Mouse (Mus musculus): ENCODE measurements at regions not wholly inside any gene's neighbourhood (a gene's known extent, or its start where the extent isn't known, plus 50 kb on each side); places are given as distances from the start of the nearest gene placed in this dataset.
A peak's percentile ranks its signal among the peaks of the same experiment; 100 is the strongest.

GRCm38 (mm10) chr15:6934564-6934980 lies 59.8 kb upstream of the Osmr start:
- peak; percentile 37 for DNase-seq

DNA sequence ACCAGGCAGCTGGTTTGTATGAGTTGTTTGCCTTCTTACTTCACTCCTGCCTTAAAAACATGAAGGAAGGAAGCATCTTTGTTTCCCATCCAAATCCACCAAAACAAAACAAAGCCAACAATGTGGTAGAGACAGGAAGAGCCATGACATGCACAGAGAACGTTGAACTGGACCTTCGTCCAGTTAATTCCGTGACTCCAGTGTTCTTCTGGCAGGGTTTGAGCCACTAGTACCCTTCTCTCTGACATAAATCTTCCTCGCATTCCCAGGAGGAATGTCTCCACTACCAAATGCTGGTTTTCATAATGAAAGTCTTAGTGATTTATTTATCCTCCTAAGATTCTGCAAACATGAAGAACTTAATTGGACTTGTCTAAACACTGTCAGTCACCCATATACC lies 66.7 kb upstream of the Osmr start:
- peak; percentile 37 for DNase-seq

GRCm38 (mm10) chr15:6949236-6949635 lies 74.5 kb upstream of the Osmr start:
- DNase-seq: no peak

DNA sequence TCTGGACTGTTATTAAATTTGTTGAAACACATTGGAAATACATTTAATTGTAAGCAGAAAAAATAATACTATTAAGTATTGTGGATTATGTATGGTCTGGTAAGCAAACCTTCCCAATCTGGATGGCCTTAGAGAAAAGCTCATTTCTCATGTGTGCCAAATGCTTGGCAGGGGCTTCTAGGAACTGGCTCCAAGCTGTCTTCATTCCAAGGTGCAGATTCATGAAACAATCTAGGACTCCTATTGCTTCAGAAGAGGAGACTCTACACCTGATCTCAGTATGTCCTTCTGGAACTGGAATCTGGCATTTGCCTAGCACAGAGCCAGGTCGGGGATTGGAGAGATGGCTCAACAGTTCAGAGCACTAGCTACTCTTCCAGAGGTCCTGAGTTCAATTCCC lies 74.9 kb upstream of the Osmr start:
- no peak for DNase-seq

DNA sequence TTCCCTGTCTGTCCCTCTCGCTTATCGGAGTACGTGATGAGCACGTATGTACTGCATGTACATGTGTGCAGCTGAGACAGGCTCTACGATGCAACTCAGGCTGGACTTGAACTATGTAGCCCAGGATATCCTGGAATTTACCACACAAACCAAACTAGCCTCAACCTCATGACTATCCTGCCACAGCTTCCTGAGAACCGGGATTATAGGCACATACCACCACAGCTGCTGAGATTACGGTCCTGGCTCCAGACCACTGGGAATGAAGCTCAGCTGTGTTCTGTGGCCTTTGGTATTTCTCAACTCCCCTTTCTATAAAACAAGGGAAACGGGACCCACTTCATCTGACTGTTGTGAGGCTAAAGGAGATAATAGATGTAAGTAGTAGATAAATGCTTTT lies 75.7 kb upstream of the Osmr start:
- no peak for DNase-seq

- no peak for DNase-seq
Observed at GRCm38 (mm10) chr15:6953556-6953955, 78.8 kb upstream of the Osmr start.

DNA sequence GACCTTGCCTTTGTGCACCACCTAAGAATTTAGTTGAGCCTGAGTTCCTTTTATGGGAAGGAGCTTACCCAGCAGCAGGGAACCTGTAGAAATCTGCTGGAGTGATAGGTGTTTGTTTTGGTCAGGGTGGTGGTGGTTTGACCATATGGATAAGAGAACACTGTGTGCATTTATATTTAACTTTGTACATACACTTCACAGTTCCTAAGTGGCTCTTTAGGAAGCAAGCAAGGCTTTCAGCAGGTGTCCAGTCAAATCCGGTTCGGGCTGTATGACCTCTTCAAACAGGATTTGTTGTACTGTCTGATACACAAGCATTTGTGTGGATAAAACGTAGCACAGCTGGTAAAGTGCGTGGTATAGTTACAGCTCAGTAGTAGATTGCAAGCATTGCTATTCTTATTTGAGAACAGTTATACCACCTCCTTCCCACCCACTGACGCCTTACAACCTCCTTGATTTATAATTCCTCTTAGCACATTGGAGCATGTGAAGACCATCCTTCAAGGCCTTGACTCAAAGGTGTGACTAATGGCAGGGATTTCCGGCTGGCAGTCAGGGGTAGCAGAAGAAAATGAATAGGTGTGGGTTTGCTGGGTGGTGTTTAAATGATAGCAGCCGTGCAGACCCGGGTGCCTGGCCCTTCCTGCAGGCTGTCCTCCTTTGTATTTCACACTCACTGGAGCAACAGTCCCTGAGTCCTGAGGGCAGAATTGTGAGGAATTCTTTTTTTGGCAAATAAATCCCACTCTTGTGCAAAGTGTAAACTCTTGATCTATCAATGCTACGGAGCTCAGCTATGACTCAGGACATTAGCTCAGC lies 79.4 kb upstream of the Osmr start:
- no peak for DNase-seq

- DNase-seq: no peak
Observed at GRCm38 (mm10) chr15:6959911-6960310, 85.1 kb upstream of the Osmr start.

DNA sequence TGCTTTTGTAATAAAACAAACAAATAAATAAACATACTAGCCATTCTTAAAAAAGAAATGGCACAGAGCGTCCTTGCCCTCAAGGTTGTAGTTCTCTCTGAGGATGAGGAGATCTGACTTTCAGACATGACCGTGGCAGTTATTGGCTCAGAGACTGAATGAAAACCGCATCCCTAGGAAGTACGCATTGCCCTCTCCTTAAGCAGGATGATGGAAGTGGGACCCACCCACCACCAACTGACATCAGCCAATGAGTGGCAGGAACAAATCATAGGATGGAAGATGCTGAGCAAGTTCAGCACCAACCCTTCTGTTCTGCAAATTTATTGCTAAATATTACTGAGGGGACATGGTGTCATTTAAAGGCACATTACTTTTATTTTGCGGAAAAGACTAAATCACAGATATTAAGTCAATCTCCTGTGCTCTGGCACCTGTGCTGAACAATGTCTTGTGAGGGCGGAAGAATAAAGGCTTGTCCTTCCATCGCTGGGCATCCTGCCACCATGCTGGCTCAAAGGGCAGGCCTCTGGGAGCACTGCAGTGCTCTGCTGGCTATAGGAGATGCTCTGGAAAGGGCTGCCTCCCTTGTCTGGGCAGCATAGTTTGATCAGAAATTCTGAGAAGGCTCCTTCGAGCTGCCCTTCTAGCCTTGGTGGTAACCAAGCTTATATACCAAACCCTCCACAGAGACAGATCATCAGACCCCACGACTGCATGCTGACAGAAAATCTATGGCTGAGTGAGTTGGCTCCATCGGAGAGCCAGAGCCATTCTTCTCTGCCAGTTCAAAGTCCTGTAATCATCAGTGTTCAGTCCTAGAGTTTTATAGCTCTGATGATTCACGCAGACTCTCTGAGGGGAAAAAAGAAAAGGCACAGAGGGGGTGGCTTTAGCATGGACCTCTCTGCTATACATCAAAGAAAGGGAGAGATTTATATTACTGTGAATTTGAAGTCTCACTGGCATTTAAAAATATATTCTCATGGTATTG lies 86.3 kb upstream of the Osmr start:
- DNase-seq: peak; percentile 39

- DNase-seq: peak; percentile 19
Observed at GRCm38 (mm10) chr15:6964635-6965034, 89.9 kb upstream of the Osmr start.

GRCm38 (mm10) chr15:6965446-6965845 lies 90.7 kb upstream of the Osmr start:
- no peak for DNase-seq

GRCm38 (mm10) chr15:6974410-6974809 lies 99.6 kb upstream of the Osmr start:
- no peak for DNase-seq

DNA sequence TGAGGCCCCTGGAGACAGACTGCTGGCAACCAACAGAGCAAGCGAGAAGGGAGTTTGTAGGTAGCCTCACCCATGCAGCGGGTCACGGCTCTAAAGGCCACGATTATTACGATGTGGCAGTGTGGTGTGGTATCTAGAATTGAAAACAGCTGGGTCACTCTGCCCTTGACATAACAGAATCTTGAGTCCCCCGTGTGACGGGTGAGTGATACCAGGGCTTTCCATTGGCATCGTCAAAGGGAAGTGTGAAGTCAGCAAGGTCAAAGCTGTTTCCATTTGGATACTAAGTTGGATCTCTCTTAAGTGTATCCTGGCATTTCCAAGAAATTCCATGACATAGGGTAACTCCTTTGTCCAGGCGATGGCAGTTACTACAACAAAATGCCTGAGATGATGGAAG lies 106.7 kb upstream of the Osmr start:
- DNase-seq: no peak

DNA sequence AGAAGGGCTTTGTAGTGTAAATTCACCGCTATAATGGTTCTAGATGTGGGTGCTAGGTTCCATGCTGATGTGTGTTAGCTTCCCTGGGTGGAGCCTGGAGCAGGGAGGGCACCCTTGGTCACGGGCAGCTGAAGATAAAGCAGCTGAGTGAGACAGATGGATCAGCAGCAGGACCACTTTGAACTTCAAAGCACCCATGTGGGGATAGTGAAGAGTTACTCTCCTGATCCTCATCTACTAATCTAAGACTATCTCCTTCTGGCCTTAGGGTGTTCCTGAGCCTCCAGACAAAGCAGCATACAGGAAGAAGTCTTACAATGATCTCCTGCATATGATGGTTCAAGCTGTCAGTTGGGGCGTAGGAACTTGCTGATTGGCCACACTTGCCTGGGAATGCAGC lies 107.1 kb upstream of the Lifr start:
- no peak for DNase-seq

GRCm38 (mm10) chr15:6988187-6988586 lies 102.2 kb upstream of the Lifr start:
- no peak for DNase-seq

DNA sequence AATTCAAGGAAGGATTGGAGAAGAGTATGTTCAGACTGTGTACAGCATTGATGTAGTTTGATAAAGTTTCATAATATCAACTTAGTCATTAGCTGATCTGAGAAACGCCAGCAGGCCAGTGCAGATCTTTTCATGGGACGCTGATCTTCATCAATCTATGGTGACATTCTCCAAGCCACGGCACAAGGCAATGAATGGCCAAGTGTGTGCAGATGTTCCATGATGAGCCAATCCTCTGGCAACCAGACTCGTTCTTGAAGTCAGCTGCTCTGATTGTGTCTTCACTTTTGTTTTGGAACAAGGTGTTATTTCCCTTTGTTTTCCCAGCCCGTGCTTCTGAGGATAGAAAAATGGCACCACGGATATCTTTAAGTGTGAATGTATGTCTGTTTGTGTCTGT lies 101.3 kb upstream of the Lifr start:
- DNase-seq: no peak

DNA sequence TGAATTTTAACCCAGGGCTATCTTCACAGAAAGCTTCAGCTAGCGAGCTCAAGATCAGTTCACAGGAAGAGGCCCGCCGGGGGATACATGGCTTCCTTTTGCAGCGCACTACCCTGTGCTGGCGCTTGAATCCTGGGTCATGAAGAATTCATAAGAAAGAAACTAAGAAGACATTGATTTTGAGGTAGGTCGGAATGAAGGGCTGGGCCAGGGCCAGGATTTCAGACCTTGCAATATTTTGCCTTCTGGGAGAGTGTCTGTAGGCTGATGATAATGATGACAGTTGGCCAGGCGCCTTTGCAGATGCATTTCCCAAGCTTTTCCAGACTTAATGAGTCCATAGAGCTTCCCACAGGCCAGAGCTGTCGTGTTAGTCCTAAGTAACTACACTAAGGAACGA lies 97.2 kb upstream of the Lifr start:
- DNase-seq: no peak

DNA sequence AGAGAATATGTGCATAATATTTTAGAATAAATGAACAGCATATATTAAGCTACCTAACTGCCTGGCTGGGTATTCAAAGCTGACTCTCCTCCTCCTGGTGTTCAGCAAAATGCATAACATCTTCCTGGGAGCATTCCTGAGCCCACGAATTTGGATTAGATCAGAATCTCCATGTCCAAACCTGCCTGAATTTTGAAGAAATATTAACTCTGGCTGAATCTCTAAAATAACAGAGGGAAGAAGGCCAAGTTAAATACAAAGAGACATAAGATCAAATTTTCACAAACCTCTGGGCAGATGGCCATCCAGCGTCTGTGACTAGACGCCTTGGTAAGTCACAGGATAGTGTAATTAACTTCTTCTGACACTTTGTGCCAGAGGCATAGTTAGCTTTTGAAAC lies 95.2 kb upstream of the Lifr start:
- DNase-seq: peak; percentile 48

GRCm38 (mm10) chr15:6997871-6998270 lies 92.5 kb upstream of the Lifr start:
- no peak for DNase-seq

- DNase-seq: no peak
Observed at GRCm38 (mm10) chr15:6998576-6999070, 91.8 kb upstream of the Lifr start.

GRCm38 (mm10) chr15:6999667-7000066 lies 90.7 kb upstream of the Lifr start:
- no peak for DNase-seq

DNA sequence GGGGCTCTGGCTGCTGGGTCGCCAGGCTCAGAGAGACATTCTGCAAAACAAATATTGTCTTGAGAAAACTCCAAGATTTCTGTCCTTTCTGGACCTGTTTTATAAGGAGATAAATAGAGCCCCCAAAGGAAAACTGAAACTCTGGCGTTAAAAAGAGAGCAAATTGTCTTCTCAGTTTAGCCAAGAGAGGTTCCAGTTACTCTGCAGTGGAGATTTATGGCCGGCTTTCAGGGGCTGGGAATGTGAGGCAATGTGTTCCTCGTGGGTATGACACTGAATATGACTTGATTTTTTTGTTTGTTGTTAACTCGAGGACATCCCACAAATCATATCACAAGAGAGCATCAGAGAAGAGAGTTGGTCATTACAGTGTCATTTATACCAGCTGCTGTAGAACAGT lies 88.2 kb upstream of the Lifr start:
- peak; percentile 20 for DNase-seq

GRCm38 (mm10) chr15:7003311-7003710 lies 87.1 kb upstream of the Lifr start:
- DNase-seq: no peak

GRCm38 (mm10) chr15:7005142-7005541 lies 85.3 kb upstream of the Lifr start:
- no peak for DNase-seq
